Mouse (Mus musculus) hindbrain, embryonic 15.5 days (tissue): Measurements from ENCODE around the gene Rptor. TPM values are rescaled to one million over a fixed set of nuclear protein-coding genes. Genes with fewer than 3 reads are reported as not detected.

ENCODE experiments used
- ATAC-seq: fragments of 200-750 bp; cut with Nextera tagmentation; 2 replicates; pipeline ENCODE4 v1.8.0; 2017; ENCODE audit warnings: low read depth, moderate number of reproducible peaks, moderate TSS enrichment; ENCODE audit not compliant: low FRiP score
- H3K27ac ChIP-seq: fragments of 300-500 bp; sonication (generic); replicated peaks from 2 replicates; pipeline ENCODE4 v1.5.1; 2015; ENCODE audit warnings: mild to moderate bottlenecking, inconsistent platforms
- H3K27me3 ChIP-seq: fragments of 300-500 bp; sonication (generic); 2 replicates; pipeline ENCODE4 v1.6.1; 2015; ENCODE audit warnings: control low read depth, inconsistent platforms
- H3K36me3 ChIP-seq: fragments of 300-500 bp; sonication (generic); 2 replicates; pipeline ENCODE4 v1.6.1; 2015; ENCODE audit warnings: control low read depth, inconsistent platforms
- H3K4me1 ChIP-seq: fragments of 300-500 bp; sonication (generic); replicated peaks from 2 replicates; pipeline ENCODE4 v1.6.1; 2015; ENCODE audit warnings: control low read depth, inconsistent platforms
- H3K4me2 ChIP-seq: fragments of 300-500 bp; sonication (generic); 2 replicates; pipeline ENCODE4 v1.6.1; 2015; ENCODE audit warnings: moderate library complexity, mild to moderate bottlenecking, inconsistent platforms
- H3K4me3 ChIP-seq: fragments of 300-500 bp; sonication (generic); 2 replicates; pipeline ENCODE4 v1.5.1; 2015; ENCODE audit warnings: mild to moderate bottlenecking, inconsistent platforms
- H3K9ac ChIP-seq: fragments of 300-500 bp; sonication (generic); 2 replicates; pipeline ENCODE4 v1.6.1; 2015; ENCODE audit warnings: inconsistent platforms
- H3K9me3 ChIP-seq: fragments of 300-500 bp; sonication (generic); 2 replicates; pipeline ENCODE4 v1.6.1; 2016; ENCODE audit warnings: control low read depth, inconsistent platforms
- WGBS: fragments of 180-500 bp; shearing (Covaris S2); methylation state at CpG from one replicate; pipeline ENCODE4 v1.1.7; 2015; 5-methylcytosine and 5-hydroxymethylcytosine counted together
- polyA plus RNA-seq: library from polyadenylated mRNA; unstranded; fragments of >200 nt; fragmentation: Nextera tagmentation; extraction: Ambion mirVana; gene quantifications from 2 replicates; pipeline ENCODE4 v1.2.1, GENCODE M21; 2015

Gene Rptor
- polyA plus RNA-seq, 1 experiment from 2014 or later = 13.3 TPM

GRCm38 (mm10) chr11:119732362-119732761, 129.7 kb downstream of the Rptor start:
- Histone ChIP-seq H3K9me3 (no peaks in the 10 kb centered on the region), H3K4me1 (no peaks in the 10 kb centered on the region; the same call in 1 of the 2 replicates), H3K27ac (no peak overlapping the region), H3K4me3 (no peak overlapping the region), H3K4me2 (no peak overlapping the region), H3K27me3 (no peaks in the 10 kb centered on the region), H3K36me3 (no peaks in the 10 kb centered on the region), H3K9ac (no peak overlapping the region)
- 91% methylated on average over 1 of the region's 1 CpGs for whole genome bisulfite sequencing
- no peak for ATAC-seq

GRCm38 (mm10) chr11:119732961-119733656, 130.4 kb downstream of the Rptor start:
- Histone ChIP-seq H3K9me3 (no peaks in the 10 kb centered on the region), H3K27me3 (no peaks in the 10 kb centered on the region), H3K36me3 (no peaks in the 10 kb centered on the region), H3K4me2 (no peak overlapping the region), H3K4me1 (no peaks in the 10 kb centered on the region; the same call in 1 of the 2 replicates), H3K9ac (no peak overlapping the region), H3K4me3 (no peak overlapping the region), H3K27ac (no peak overlapping the region)
- ATAC-seq = no peak
- 76% methylated on average over 4 of the region's 4 CpGs for WGBS

- no peak overlapping the region for H3K4me3 ChIP-seq
- H3K36me3 ChIP-seq = no peaks in the 10 kb centered on the region
These were observed 130.9 kb downstream of the Rptor start for GRCm38 (mm10) chr11:119733657-119733990.

GRCm38 (mm10) chr11:119735152-119735551, 132.4 kb downstream of the Rptor start:
- WGBS = 83% methylated on average over 2 of the region's 2 CpGs
- Histone ChIP-seq H3K27me3 (no peaks in the 10 kb centered on the region), H3K4me1 (peaks cover 19% of the 10 kb centered on the region)

More at GRCm38 (mm10) chr11:119733657-119733990, 130.9 kb downstream of the Rptor start:
- H3K4me2 ChIP-seq = no peak overlapping the region
- no peak overlapping the region for H3K27ac ChIP-seq
- 96% methylated on average over 7 of the region's 7 CpGs for WGBS
- H3K9ac ChIP-seq = no peak overlapping the region
- no peak for ATAC-seq
- no peaks in the 10 kb centered on the region for H3K27me3 ChIP-seq
- H3K9me3 ChIP-seq = no peaks in the 10 kb centered on the region
- H3K4me1 ChIP-seq = peaks cover 4% of the 10 kb centered on the region; the same call in 1 of the 2 replicates

GRCm38 (mm10) chr11:119738990-119739846, 136.5 kb downstream of the Rptor start:
- no peak overlapping the region; the same call in 1 of the 2 replicates for H3K27ac ChIP-seq
- H3K9ac ChIP-seq = no peak overlapping the region
- no peak overlapping the region for H3K4me3 ChIP-seq
- H3K36me3 ChIP-seq = no peaks in the 10 kb centered on the region
- no peak overlapping the region for H3K4me2 ChIP-seq
- no peak for ATAC-seq
- H3K9me3 ChIP-seq = no peaks in the 10 kb centered on the region
- peaks cover 37% of the 10 kb centered on the region for H3K4me1 ChIP-seq
- H3K27me3 ChIP-seq = no peaks in the 10 kb centered on the region
- 50% methylated on average over 7 of the region's 7 CpGs for WGBS

More at GRCm38 (mm10) chr11:119735152-119735551, 132.4 kb downstream of the Rptor start:
- H3K4me2 ChIP-seq = no peak overlapping the region
- H3K27ac ChIP-seq = no peak overlapping the region
- H3K36me3 ChIP-seq = no peaks in the 10 kb centered on the region
- H3K9me3 ChIP-seq = no peaks in the 10 kb centered on the region
- no peak overlapping the region for H3K4me3 ChIP-seq
- ATAC-seq = no peak
- no peak overlapping the region for H3K9ac ChIP-seq

- no peaks in the 10 kb centered on the region for H3K9me3 ChIP-seq
- no peaks in the 10 kb centered on the region for H3K36me3 ChIP-seq
- peaks cover 58% of the 10 kb centered on the region for H3K4me1 ChIP-seq
- WGBS = 94% methylated on average over 1 of the region's 1 CpGs
- no peaks in the 10 kb centered on the region for H3K27me3 ChIP-seq
- H3K27ac ChIP-seq = no peak overlapping the region
- no peak overlapping the region for H3K4me3 ChIP-seq
- H3K9ac ChIP-seq = no peak overlapping the region
- no peak overlapping the region for H3K4me2 ChIP-seq
- ATAC-seq = no peak
These were observed 138.7 kb downstream of the Rptor start for GRCm38 (mm10) chr11:119741401-119741800.

GRCm38 (mm10) chr11:119744436-119744835, 141.7 kb downstream of the Rptor start:
- Histone ChIP-seq H3K4me2 (no peak overlapping the region), H3K36me3 (no peaks in the 10 kb centered on the region), H3K9ac (no peak overlapping the region), H3K4me1 (peaks cover 49% of the 10 kb centered on the region), H3K4me3 (no peak overlapping the region), H3K27me3 (no peaks in the 10 kb centered on the region), H3K27ac (peak overlapping the region; percentile 25), H3K9me3 (no peaks in the 10 kb centered on the region)
- 46% methylated on average over 4 of the region's 4 CpGs for WGBS
- 0 out of 2 replicates have a peak, but pooled peaks have one; percentile 21 for ATAC-seq

- 42% methylated on average over 7 of the region's 7 CpGs for WGBS
- Histone ChIP-seq H3K36me3 (no peaks in the 10 kb centered on the region), H3K9ac (no peak overlapping the region), H3K4me3 (no peak overlapping the region), H3K27ac (peak overlapping the region; percentile 25), H3K4me2 (no peak overlapping the region), H3K4me1 (peaks cover 41% of the 10 kb centered on the region), H3K9me3 (no peaks in the 10 kb centered on the region), H3K27me3 (no peaks in the 10 kb centered on the region)
- peak; percentile 53 for ATAC-seq
These were observed 142.6 kb downstream of the Rptor start for GRCm38 (mm10) chr11:119745333-119745732.

GRCm38 (mm10) chr11:119754459-119754858, 151.8 kb downstream of the Rptor start:
- H3K27ac ChIP-seq = no peak overlapping the region
- no peak for ATAC-seq

GRCm38 (mm10) chr11:119758214-119758613, 155.5 kb downstream of the Rptor start:
- Histone ChIP-seq H3K4me1 (peaks cover 9% of the 10 kb centered on the region; the same call in 1 of the 2 replicates), H3K9me3 (no peaks in the 10 kb centered on the region), H3K4me2 (no peak overlapping the region), H3K27me3 (no peaks in the 10 kb centered on the region), H3K36me3 (no peaks in the 10 kb centered on the region), H3K4me3 (no peak overlapping the region), H3K27ac (no peak overlapping the region), H3K9ac (no peak overlapping the region)
- ATAC-seq = no peak
- WGBS = 92% methylated on average over 5 of the region's 5 CpGs

More at GRCm38 (mm10) chr11:119754459-119754858, 151.8 kb downstream of the Rptor start:
- no peaks in the 10 kb centered on the region for H3K27me3 ChIP-seq
- no peak overlapping the region for H3K4me2 ChIP-seq
- 77% methylated on average over 6 of the region's 6 CpGs for WGBS
- H3K4me1 ChIP-seq = peaks cover 7% of the 10 kb centered on the region; the same call in 1 of the 2 replicates
- H3K4me3 ChIP-seq = no peak overlapping the region
- H3K9me3 ChIP-seq = no peaks in the 10 kb centered on the region
- no peaks in the 10 kb centered on the region for H3K36me3 ChIP-seq
- no peak overlapping the region for H3K9ac ChIP-seq

GRCm38 (mm10) chr11:119758705-119759327, 156.1 kb downstream of the Rptor start:
- Histone ChIP-seq H3K27me3 (no peaks in the 10 kb centered on the region), H3K9ac (no peak overlapping the region), H3K27ac (no peak overlapping the region; the same call in 1 of the 2 replicates), H3K4me3 (no peak overlapping the region), H3K36me3 (no peaks in the 10 kb centered on the region), H3K4me2 (no peak overlapping the region), H3K4me1 (peaks cover 9% of the 10 kb centered on the region; the same call in 1 of the 2 replicates), H3K9me3 (no peaks in the 10 kb centered on the region)
- 54% methylated on average over 7 of the region's 7 CpGs for WGBS
- no peak for ATAC-seq

- WGBS = 86% methylated on average over 9 of the region's 9 CpGs
- Histone ChIP-seq H3K4me1 (peaks cover 27% of the 10 kb centered on the region), H3K9me3 (no peaks in the 10 kb centered on the region), H3K27me3 (no peaks in the 10 kb centered on the region), H3K4me3 (no peak overlapping the region), H3K36me3 (no peaks in the 10 kb centered on the region), H3K9ac (no peak overlapping the region), H3K4me2 (no peak overlapping the region), H3K27ac (no peak overlapping the region)
- ATAC-seq = no peak
These were observed 160.2 kb downstream of the Rptor start for GRCm38 (mm10) chr11:119762911-119763310.
